Mouse (Mus musculus): Measurements from ENCODE around the gene Incenp. TPM values are rescaled to one million over a fixed set of nuclear protein-coding genes. Genes with fewer than 3 reads are reported as not detected.
A peak's percentile ranks its signal among the peaks of the same experiment; 100 is the strongest.
"Not testable (repeated sequence)": the region's sequence is repeated elsewhere in the genome, so short reads cannot be mapped to it uniquely, and the experiment has no call there.

Incenp gene
- polyA plus RNA-seq, 1 experiment from 2014 or later, result 124 TPM

DNA sequence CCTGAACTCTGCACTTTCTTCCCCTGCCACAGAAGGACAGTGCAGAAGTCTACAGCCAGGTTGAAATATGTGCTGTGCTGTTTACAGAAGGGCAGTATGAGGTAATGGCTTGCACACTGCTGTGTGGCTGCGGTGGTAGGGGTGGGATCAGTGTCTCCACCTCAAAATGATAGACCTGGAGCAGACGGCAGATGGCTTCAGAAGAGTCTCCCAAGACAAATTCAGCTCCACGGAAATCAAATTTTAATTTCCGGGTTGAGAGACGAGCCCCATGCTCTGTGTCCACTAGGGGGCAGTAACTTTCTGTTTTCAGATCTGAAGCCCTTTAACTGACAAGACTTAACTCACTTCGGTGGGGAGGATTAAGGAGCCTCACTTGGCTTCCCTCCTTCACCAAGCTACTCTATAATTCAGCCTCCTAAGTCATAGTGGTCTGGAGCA, 12.0 kb upstream of the Incenp start:
- 24% methylated on average over 6 of the region's 6 CpGs for WGBS

DNA sequence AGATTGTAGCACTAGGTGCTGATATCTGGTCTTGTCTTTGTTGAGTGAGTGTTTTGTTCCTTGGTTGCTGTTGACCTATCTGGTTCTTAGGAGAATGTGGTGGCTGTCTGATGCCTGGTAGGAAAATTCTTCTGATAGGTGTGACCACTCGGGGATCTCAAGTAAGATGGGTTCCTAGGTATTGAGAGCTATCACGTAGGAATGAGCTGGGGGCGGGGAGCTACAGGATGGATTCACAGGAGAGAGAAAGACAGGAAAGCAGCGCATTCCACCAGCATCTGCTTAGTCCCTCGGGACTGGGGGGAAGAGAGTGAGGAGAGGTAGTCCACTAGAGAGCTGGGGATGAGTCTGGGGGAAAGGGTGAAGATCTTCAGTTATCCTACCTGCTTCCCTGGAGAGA, 10.0 kb upstream of the Incenp start:
- Histone ChIP-seq H3K36me3 (no peaks in the 10 kb centered on the region), H3K27me3 (ENCODE audit: insufficient read depth, poor library complexity, severe bottlenecking) (no peaks in the 10 kb centered on the region), H3K27ac (no peak overlapping the region), H3K4me1 (replicated peaks) (no peaks in the 10 kb centered on the region), H3K4me3 (no peak overlapping the region), H3K9me3 (no peaks in the 10 kb centered on the region)
- no peak for DNase-seq (ENCODE audit: low spot score)
- 83% methylated on average over 5 of the region's 5 CpGs for WGBS

More for the DNA sequence above, 12.0 kb upstream of the Incenp start:
- H3K36me3 ChIP-seq, result no peaks in the 10 kb centered on the region
- DNase-seq (ENCODE audit: low spot score), result peak; percentile 55
- H3K27me3 ChIP-seq (ENCODE audit: insufficient read depth, poor library complexity, severe bottlenecking), result no peaks in the 10 kb centered on the region
- H3K27ac ChIP-seq, result no peak overlapping the region
- no peak overlapping the region for H3K4me3 ChIP-seq
- no peaks in the 10 kb centered on the region for H3K9me3 ChIP-seq
- no peaks in the 10 kb centered on the region for H3K4me1 ChIP-seq (replicated peaks)

GRCm38 (mm10) chr19:9900696-9901095, 1.3 kb upstream of the Incenp start:
- 97% methylated on average over 2 of the region's 2 CpGs for WGBS

GRCm38 (mm10) chr19:9899780-9900146, 412 bp upstream of the Incenp start:
- Histone ChIP-seq H3K4me1 (replicated peaks) (peaks cover 33% of the 10 kb centered on the region), H3K36me3 (peaks cover 25% of the 10 kb centered on the region), H3K4me3 (peak overlapping the region; percentile 95), H3K27me3 (ENCODE audit: insufficient read depth, poor library complexity, severe bottlenecking) (no peaks in the 10 kb centered on the region), H3K27ac (peak overlapping the region; percentile 96), H3K9me3 (0 out of 2 replicates have a peak, but pooled peaks cover 4% of the 10 kb centered on the region)
- 8% methylated on average over 10 of the region's 10 CpGs for WGBS
- DNase-seq (ENCODE audit: low spot score), result no peak

More at GRCm38 (mm10) chr19:9900696-9901095, 1.3 kb upstream of the Incenp start:
- H3K27me3 ChIP-seq (ENCODE audit: insufficient read depth, poor library complexity, severe bottlenecking); H3K9me3 ChIP-seq; DNase-seq (ENCODE audit: low spot score); H3K27ac ChIP-seq: not testable (repeated sequence)
- Histone ChIP-seq H3K36me3 (peaks cover 16% of the 10 kb centered on the region), H3K4me3 (0 out of 2 replicates have a peak overlapping the region, but pooled peaks have one; percentile 95), H3K4me1 (replicated peaks) (peaks cover 33% of the 10 kb centered on the region)

DNA sequence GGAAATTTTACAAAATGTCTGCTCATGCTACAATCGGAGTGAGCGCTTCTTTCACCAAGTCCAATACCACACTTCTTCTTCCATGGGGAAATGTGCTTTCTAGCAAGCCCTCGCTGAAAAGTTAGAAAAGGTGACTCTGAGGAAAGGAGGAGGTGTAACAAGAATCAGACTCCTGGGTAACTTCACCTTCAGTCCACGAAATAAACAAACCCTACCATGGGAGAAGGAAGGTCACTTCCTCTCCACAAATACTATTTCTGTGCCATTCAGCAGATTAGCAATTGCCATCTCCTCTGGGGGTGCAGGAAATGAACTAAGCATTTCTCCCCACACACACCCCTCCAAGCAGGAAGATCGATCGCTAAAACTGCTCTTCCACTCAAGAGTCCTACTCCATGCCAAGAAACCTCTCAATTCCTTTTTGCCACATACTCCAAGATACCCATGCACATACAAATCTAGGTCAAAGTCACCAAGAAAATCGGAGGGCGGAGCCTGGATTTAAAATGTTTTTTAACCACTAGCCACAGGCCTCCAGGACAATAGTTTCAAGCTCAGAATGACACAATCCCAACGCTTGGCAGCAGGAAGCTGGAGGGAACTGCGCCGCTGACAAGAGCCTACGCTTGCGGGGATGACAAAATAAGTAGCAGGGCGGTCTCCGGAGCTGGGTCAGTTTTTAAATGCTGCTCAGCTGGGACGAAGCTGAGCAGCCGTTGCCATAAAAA, 848 bp downstream of the Incenp start:
- Histone ChIP-seq H3K36me3 (peaks cover 38% of the 10 kb centered on the region), H3K27ac (peak overlapping the region; percentile 96), H3K9me3 (0 out of 2 replicates have a peak, but pooled peaks cover 4% of the 10 kb centered on the region), H3K27me3 (ENCODE audit: insufficient read depth, poor library complexity, severe bottlenecking) (no peaks in the 10 kb centered on the region), H3K4me1 (replicated peaks) (peaks cover 33% of the 10 kb centered on the region), H3K4me3 (peak overlapping the region; percentile 95)
- no peak for DNase-seq (ENCODE audit: low spot score)
- WGBS, result 11% methylated on average over 17 of the region's 17 CpGs

DNA sequence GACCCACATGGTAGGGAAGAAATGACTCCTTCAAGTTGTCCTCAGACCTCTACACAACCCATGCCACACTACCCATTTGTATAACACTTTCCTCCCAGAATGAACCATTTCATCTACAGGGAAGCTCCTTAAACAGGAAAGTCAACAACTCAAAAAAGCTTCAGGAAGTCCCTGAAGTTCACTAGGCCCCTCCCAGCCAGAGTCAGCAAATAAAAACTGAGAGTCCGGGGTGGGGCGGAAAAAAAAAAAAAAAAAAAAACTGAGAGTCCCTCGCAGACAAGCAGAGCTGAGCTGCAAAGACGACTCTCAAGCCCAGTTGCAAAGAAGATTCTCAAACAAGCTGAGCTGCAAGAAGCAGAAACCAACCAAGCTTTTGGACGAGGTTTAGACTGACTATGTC, 3.3 kb downstream of the Incenp start:
- H3K9me3 ChIP-seq, result 0 out of 2 replicates have a peak, but pooled peaks cover 4% of the 10 kb centered on the region
- H3K36me3 ChIP-seq, result peaks cover 62% of the 10 kb centered on the region
- WGBS, result 78% methylated on average over 5 of the region's 5 CpGs

DNA sequence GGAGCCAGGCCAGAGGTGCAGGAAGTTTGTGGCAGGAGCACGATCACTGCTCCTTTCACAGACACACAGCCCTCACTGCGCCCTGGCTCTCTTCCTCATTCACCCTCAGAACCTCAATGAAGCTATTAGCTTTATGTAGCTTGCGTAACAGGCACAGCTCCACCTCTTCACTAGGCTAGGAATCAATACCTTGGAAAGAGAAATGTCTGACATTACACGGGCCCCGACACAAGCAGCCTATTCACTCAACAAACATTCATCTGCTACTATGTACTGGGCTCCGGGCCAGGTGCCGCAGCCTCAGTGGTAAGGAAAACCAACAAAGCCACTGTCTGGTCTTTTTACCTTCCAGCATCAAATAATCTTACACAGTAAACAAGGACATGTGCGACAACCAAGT, 12.6 kb downstream of the Incenp start:
- no peak overlapping the region for H3K27ac ChIP-seq
- no peak overlapping the region for H3K4me3 ChIP-seq
- H3K36me3 ChIP-seq, result peaks cover 99% of the 10 kb centered on the region
- no peaks in the 10 kb centered on the region for H3K4me1 ChIP-seq (replicated peaks)
- 95% methylated on average over 8 of the region's 8 CpGs for WGBS
- no peaks in the 10 kb centered on the region for H3K27me3 ChIP-seq (ENCODE audit: insufficient read depth, poor library complexity, severe bottlenecking)
- H3K9me3 ChIP-seq, result no peaks in the 10 kb centered on the region
- DNase-seq (ENCODE audit: low spot score), result no peak

More for the DNA sequence above, 3.3 kb downstream of the Incenp start:
- no peak for DNase-seq (ENCODE audit: low spot score)
- H3K27ac ChIP-seq, result no peak overlapping the region
- H3K4me3 ChIP-seq, result no peak overlapping the region
- H3K4me1 ChIP-seq (replicated peaks), result peaks cover 33% of the 10 kb centered on the region
- H3K27me3 ChIP-seq (ENCODE audit: insufficient read depth, poor library complexity, severe bottlenecking), result no peaks in the 10 kb centered on the region

- WGBS, result 78% methylated on average over 1 of the region's 1 CpGs
These were observed 13.0 kb downstream of the Incenp start for GRCm38 (mm10) chr19:9886348-9886747.

GRCm38 (mm10) chr19:9878186-9878835, 21.0 kb downstream of the Incenp start:
- no peaks in the 10 kb centered on the region for H3K4me1 ChIP-seq (replicated peaks)
- H3K9me3 ChIP-seq, result no peaks in the 10 kb centered on the region; the same call in 1 of the 2 replicates
- H3K36me3 ChIP-seq, result peaks cover 100% of the 10 kb centered on the region
- no peaks in the 10 kb centered on the region for H3K27me3 ChIP-seq (ENCODE audit: insufficient read depth, poor library complexity, severe bottlenecking)
- no peak overlapping the region for H3K4me3 ChIP-seq
- no peak overlapping the region for H3K27ac ChIP-seq
- WGBS, result 95% methylated on average over 20 of the region's 20 CpGs
- DNase-seq (ENCODE audit: low spot score), result peak; percentile 1

More at GRCm38 (mm10) chr19:9886348-9886747, 13.0 kb downstream of the Incenp start:
- Histone ChIP-seq H3K4me3 (no peak overlapping the region), H3K9me3 (no peaks in the 10 kb centered on the region), H3K36me3 (peaks cover 99% of the 10 kb centered on the region), H3K27me3 (ENCODE audit: insufficient read depth, poor library complexity, severe bottlenecking) (no peaks in the 10 kb centered on the region), H3K27ac (no peak overlapping the region), H3K4me1 (replicated peaks) (no peaks in the 10 kb centered on the region)
- DNase-seq (ENCODE audit: low spot score), result no peak

DNA sequence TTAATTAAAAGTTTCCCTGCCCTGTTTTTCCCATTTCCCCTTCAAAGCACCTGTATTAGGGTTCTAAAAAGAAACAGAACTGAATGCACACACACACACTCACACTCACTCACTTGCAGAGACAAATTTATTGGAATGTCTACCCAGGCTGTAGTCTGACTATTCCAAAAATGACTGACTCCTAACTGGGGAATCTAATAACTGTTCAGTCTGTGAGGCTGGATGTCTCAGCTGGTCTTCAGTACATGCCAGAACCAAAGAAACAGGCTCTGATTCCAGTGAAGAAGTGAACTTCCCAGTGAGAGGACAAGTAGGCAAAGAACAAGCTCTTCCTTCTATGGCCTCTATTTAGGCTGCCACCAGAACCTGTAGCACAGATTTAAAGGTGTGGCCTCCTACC, 33.9 kb downstream of the Incenp start:
- Histone ChIP-seq H3K27me3 (ENCODE audit: insufficient read depth, poor library complexity, severe bottlenecking) (no peaks in the 10 kb centered on the region), H3K4me3 (no peak overlapping the region), H3K9me3 (no peaks in the 10 kb centered on the region), H3K36me3 (peaks cover 11% of the 10 kb centered on the region), H3K27ac (no peak overlapping the region), H3K4me1 (replicated peaks) (no peaks in the 10 kb centered on the region)
- no peak for DNase-seq (ENCODE audit: low spot score)

DNA sequence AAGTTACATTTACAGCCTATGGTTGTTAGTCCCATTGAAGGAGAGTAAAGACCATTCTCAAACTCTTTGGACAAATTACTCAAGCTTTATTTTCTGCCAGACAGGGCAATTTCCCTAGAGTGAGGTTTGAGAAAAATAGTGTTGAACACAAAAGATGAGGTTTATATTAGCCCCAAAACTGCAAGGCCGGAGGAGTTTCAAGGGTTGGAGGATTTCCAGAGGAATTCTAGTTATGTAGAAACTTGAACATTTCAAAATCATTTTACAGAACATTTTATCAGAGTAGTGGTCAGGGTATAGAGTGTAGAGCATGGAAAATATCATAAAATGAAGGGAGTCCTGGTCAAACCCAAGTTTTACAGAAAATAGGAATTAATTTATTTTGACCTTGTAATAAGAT, 34.5 kb downstream of the Incenp start:
- no peaks in the 10 kb centered on the region for H3K27me3 ChIP-seq (ENCODE audit: insufficient read depth, poor library complexity, severe bottlenecking)
- no peak for DNase-seq (ENCODE audit: low spot score)
- H3K36me3 ChIP-seq, result peaks cover 5% of the 10 kb centered on the region
- H3K27ac ChIP-seq, result no peak overlapping the region
- no peaks in the 10 kb centered on the region for H3K4me1 ChIP-seq (replicated peaks)
- H3K9me3 ChIP-seq, result no peaks in the 10 kb centered on the region
- 92% methylated on average over 1 of the region's 1 CpGs for WGBS
- no peak overlapping the region for H3K4me3 ChIP-seq

- H3K4me1 ChIP-seq (replicated peaks); H3K36me3 ChIP-seq; H3K27ac ChIP-seq; H3K27me3 ChIP-seq (ENCODE audit: insufficient read depth, poor library complexity, severe bottlenecking); DNase-seq (ENCODE audit: low spot score); H3K9me3 ChIP-seq; H3K4me3 ChIP-seq: not testable (repeated sequence)
- WGBS, result 85% methylated on average over 3 of the region's 3 CpGs
These were observed 38.5 kb downstream of the Incenp start for GRCm38 (mm10) chr19:9860821-9861220.

- H3K4me1 ChIP-seq (replicated peaks), result peaks cover 11% of the 10 kb centered on the region
- not testable (repeated sequence) for H3K27ac ChIP-seq; H3K36me3 ChIP-seq; H3K4me3 ChIP-seq; DNase-seq (ENCODE audit: low spot score); H3K9me3 ChIP-seq; H3K27me3 ChIP-seq (ENCODE audit: insufficient read depth, poor library complexity, severe bottlenecking)
- 57% methylated on average over 3 of the region's 3 CpGs for WGBS
These were observed 49.8 kb downstream of the Incenp start for GRCm38 (mm10) chr19:9849368-9850075.
